Mouse (Mus musculus) central nervous system, embryonic 18 days (tissue): ENCODE measurements around the gene Ccdc167. TPM values are rescaled to one million over a fixed set of nuclear protein-coding genes. Genes with fewer than 3 reads are reported as not detected.

Experiments
- polyA plus RNA-seq: library from polyadenylated mRNA; depleted of rRNA; stranded (reverse); fragments of >200 nt; gene quantifications from 2 replicates; pipeline ENCODE4 v1.2.3, GENCODE M21; 2012; rRNA removed

Gene Ccdc167
- polyA plus RNA-seq, result 13.3 and 16.4 TPM in 2 replicates

DNA sequence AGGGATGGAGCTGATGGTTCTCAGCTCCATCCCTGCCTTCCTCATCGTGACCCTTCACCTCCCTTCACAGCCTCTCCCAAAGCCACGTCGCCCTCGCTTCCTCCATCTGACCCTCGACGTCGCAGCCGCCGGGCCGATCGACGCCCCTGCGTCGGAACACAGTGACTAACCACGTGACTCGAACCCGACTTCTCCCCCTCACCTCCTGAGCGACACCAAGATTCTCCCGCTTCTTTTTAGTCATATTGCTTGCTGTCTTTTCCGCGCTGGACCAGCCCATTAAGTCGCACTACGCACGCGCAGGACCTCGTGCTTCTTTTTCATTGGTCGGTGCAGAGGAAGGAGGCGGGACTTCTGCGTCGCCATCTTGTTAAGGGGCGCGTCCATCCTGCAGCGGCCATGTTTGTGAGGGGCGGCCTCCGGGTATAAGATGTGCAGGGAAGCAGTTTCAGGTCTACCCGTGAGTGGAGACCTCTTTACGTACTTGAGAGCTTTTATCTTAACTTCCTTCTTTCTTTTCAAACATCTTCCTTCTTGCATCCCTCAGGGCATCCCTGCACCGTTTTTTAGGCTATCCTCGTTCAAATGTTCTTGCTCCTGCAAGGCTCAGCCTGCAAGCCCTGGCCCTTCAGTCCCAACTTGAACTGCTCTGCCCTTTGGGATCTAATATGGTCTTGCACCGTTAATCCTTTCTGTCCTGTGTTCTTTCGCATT lies at the start of gene Ccdc167:
Gene Ccdc167 (minus strand): TSS at position 313 of the 714 bp plus-strand sequence.

DNA sequence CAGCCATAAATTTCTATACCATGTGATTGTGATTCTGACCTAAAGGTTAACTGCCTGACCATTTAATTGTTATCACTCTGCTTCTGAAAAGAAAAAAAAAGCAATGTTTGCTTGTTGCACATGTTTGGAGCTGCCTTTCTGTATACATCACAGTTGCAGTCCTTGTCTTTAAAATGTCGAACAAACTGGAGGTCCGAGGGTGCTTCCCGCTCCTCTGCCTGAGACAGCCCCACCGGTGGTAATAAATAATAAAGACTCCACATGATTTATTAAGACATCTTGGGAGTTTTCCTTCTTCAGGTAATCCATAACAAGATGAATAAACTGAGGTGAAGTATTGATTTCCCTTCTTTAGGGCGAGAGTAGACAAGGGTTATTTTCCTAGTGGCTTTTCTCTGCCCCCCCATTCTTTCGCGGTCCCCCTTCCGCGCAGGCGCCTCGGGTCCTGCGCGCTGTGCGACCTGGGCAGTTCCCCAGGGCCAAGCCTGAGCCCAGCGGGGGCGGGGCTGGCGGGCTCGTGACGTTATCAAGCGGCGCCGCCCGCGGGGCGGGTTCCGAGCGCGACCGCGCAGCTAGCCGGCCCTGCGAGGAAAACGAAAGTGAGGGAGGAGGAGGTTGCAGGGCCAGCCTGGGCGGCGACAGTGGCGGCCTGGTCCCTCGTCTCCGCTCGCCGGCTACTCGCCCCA lies 56.6 kb downstream of the Ccdc167 start, which contains the start of gene Cmtr1:
Gene Cmtr1 (plus strand): TSS at position 520 of the 686 bp plus-strand sequence.

Other genes with a start within 250 kb of the Ccdc167 start
- 8.8 and 10.0 TPM in 2 replicates for gene Pim1, start 226.3 kb downstream of the Ccdc167 start, polyA plus RNA-seq
- gene Gm17657, start 167.4 kb downstream of the Ccdc167 start, polyA plus RNA-seq, result 0.03 TPM in 1 of 2 replicates, not detected in the other
- gene Tbc1d22b, start 167.3 kb downstream of the Ccdc167 start, polyA plus RNA-seq, result 28.6 and 34.0 TPM in 2 replicates
- 0.19 TPM in 1 of 2 replicates, not detected in the other for gene Tmem217, start 164.7 kb downstream of the Ccdc167 start, polyA plus RNA-seq
- gene Rnf8, start 102.3 kb downstream of the Ccdc167 start, polyA plus RNA-seq, result 64.6 and 65.2 TPM in 2 replicates
- gene Gm28043, start 102.2 kb downstream of the Ccdc167 start, polyA plus RNA-seq, result 3.0 and 3.2 TPM in 2 replicates
- gene Cmtr1, start 56.4 kb downstream of the Ccdc167 start, polyA plus RNA-seq, result 58.2 and 61.1 TPM in 2 replicates